Mouse (Mus musculus): ENCODE results near the gene Nme6. TPM values are rescaled to one million over a fixed set of nuclear protein-coding genes. Genes with fewer than 3 reads are reported as not detected.

Nme6 gene
- polyA plus RNA-seq, 1 experiment from 2014 or later, result 126 TPM

DNA sequence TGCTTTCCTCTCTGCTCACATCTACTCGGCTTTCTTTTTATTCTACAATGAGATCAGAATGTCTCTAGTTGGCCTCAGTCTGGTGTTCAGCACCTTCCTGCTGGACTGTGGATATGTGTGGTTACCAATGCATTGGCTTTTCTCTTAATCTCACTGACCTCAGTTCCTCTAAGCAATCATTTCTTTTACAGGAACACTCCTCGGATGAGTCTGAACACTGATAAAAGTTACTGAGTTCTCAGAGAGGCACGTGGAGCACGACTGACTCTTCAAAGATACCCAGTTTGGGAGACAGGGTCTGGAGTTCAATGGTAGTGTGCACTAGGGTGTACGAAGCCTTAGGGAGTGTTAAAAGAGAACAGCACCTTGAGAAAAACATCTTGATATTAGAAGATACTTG is 6.4 kb upstream of the Nme6 start:
- Histone ChIP-seq H3K27ac (replicated peaks) (no peak overlapping the region), H3K4me1 (no peaks in the 10 kb centered on the region), H3K27me3 (ENCODE audit: low read depth, poor library complexity, severe bottlenecking) (no peaks in the 10 kb centered on the region), H3K4me3 (no peak overlapping the region), H3K36me3 (peaks cover 21% of the 10 kb centered on the region), H3K9me3 (replicated peaks) (no peaks in the 10 kb centered on the region)
- no peak for DNase-seq (ENCODE audit: low spot score)
- 78% methylated on average over 5 of the region's 5 CpGs for WGBS

GRCm38 (mm10) chr9:109833088-109833412 is 501 bp downstream of the Nme6 start:
- peaks cover 15% of the 10 kb centered on the region for H3K4me1 ChIP-seq
- H3K27ac ChIP-seq (replicated peaks), result peak overlapping the region; percentile 87
- H3K4me3 ChIP-seq, result peak overlapping the region; percentile 62
- no peaks in the 10 kb centered on the region for H3K9me3 ChIP-seq (replicated peaks)
- DNase-seq (ENCODE audit: low spot score), result no peak
- H3K27me3 ChIP-seq (ENCODE audit: low read depth, poor library complexity, severe bottlenecking), result no peaks in the 10 kb centered on the region
- 13% methylated on average over 6 of the region's 6 CpGs for WGBS
- peaks cover 56% of the 10 kb centered on the region for H3K36me3 ChIP-seq

DNA sequence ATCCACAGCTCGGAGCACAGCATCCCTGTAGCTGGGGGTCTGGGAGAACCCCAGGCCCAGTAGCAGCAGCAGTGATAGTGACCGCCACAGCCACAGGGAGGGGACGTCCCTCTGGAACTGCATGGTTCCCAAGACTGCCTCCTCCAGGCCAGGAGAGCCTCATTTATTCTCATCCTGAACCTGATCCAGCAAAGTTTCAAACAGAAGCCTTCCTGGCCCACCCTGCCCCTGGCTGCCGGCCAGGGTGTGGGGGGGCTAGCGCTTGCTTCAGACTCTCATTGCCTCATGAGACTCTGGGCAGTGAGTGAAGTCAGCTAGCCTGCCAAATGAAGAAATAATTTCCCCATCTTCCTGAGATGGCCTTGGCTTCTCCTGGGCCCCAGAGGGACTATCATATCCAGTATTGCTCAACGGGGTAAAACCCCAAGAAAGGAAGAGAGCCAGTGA is 16.8 kb downstream of the Nme6 start, which contains the start of gene Camp:
Camp (minus strand) TSS at position 306 of the 447 bp plus-strand sequence.
- Histone ChIP-seq H3K27ac (replicated peaks) (no peak within 1 kb of the TSS), H3K27me3 (ENCODE audit: low read depth, poor library complexity, severe bottlenecking) (no peaks in the 10 kb centered on the region), H3K9me3 (replicated peaks) (no peaks in the 10 kb centered on the region), H3K4me1 (no peaks in the 10 kb centered on the region), H3K4me3 (no peak within 1 kb of the TSS), H3K36me3 (peaks cover 8% of the 10 kb centered on the region)
- DNase-seq (ENCODE audit: low spot score), result no peak
- 87% methylated on average over 6 of the region's 6 CpGs for WGBS

- Histone ChIP-seq H3K27ac (replicated peaks) (no peak overlapping the region), H3K4me3 (no peak overlapping the region), H3K4me1 (no peaks in the 10 kb centered on the region), H3K9me3 (replicated peaks) (no peaks in the 10 kb centered on the region), H3K36me3 (peaks cover 6% of the 10 kb centered on the region), H3K27me3 (ENCODE audit: low read depth, poor library complexity, severe bottlenecking) (no peaks in the 10 kb centered on the region)
- 88% methylated on average over 5 of the region's 5 CpGs for WGBS
- DNase-seq (ENCODE audit: low spot score), result no peak
Measured at GRCm38 (mm10) chr9:109850099-109850498, 17.6 kb downstream of the Nme6 start.

GRCm38 (mm10) chr9:109854341-109854740 is 21.8 kb downstream of the Nme6 start:
- DNase-seq (ENCODE audit: low spot score), result no peak
- 92% methylated on average over 2 of the region's 2 CpGs for WGBS
- Histone ChIP-seq H3K36me3 (no peaks in the 10 kb centered on the region), H3K27ac (replicated peaks) (no peak overlapping the region), H3K4me1 (0 out of 2 replicates have a peak, but pooled peaks cover 3% of the 10 kb centered on the region), H3K9me3 (replicated peaks) (no peaks in the 10 kb centered on the region), H3K4me3 (no peak overlapping the region), H3K27me3 (ENCODE audit: low read depth, poor library complexity, severe bottlenecking) (no peaks in the 10 kb centered on the region)

DNA sequence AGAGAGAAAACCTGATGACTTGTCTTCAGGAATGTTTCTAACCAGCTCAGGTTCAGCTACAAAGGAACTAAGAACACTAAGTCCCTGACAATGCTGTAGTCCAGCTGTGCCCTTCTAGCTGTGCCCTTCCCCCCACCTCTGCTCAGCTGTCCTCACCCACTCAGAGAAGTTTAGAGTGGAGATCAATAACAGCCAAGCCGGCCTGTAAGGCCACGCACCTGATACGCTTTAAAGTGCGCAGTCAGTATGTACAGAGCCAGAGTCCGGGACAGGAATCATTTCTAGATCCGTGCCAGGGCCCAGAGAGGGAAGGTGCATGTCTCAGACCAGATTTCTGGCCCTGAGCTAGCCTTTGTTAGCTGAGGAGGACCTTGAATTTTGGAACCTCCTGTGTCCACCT is 23.4 kb downstream of the Nme6 start:
- 83% methylated on average over 6 of the region's 6 CpGs for WGBS
- Histone ChIP-seq H3K4me1 (0 out of 2 replicates have a peak, but pooled peaks cover 3% of the 10 kb centered on the region), H3K27ac (replicated peaks) (no peak overlapping the region), H3K27me3 (ENCODE audit: low read depth, poor library complexity, severe bottlenecking) (no peaks in the 10 kb centered on the region), H3K4me3 (no peak overlapping the region), H3K36me3 (no peaks in the 10 kb centered on the region), H3K9me3 (replicated peaks) (no peaks in the 10 kb centered on the region)
- DNase-seq (ENCODE audit: low spot score), result no peak

- H3K27ac ChIP-seq (replicated peaks), result no peak overlapping the region
- WGBS, result 22% methylated on average over 20 of the region's 20 CpGs
- no peaks in the 10 kb centered on the region for H3K36me3 ChIP-seq
- 0 out of 2 replicates have a peak overlapping the region, but pooled peaks have one; percentile 18 for H3K4me3 ChIP-seq
- DNase-seq (ENCODE audit: low spot score), result peak; percentile 84
- H3K27me3 ChIP-seq (ENCODE audit: low read depth, poor library complexity, severe bottlenecking), result peaks cover 9% of the 10 kb centered on the region; the same call in 1 of the 2 replicates
- H3K4me1 ChIP-seq, result no peaks in the 10 kb centered on the region
- no peaks in the 10 kb centered on the region for H3K9me3 ChIP-seq (replicated peaks)
Measured at GRCm38 (mm10) chr9:109862397-109863044, 30.0 kb downstream of the Nme6 start.

DNA sequence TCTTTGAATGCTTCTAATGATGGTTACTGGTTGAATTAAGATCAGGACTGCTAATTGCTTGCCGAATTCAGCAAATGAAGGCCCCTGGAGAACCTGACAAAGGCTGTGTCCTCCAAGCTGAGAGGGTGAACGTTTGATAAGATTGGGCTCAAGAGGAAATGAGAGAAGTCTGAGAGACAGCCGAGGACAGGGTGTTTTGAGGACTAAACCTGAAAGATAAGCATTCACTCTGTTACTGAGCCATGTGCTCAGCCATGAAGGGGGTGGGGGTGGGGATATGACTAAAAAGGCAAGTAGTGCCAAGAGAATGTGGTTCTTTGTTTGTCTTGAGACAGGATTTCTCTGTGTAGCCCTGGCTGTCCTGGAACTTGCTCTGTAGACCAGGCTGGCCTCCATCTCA is 30.5 kb downstream of the Nme6 start:
- Histone ChIP-seq H3K27me3 (ENCODE audit: low read depth, poor library complexity, severe bottlenecking) (peaks cover 9% of the 10 kb centered on the region; the same call in 1 of the 2 replicates), H3K4me1 (no peaks in the 10 kb centered on the region), H3K4me3 (no peak overlapping the region), H3K27ac (replicated peaks) (no peak overlapping the region), H3K9me3 (replicated peaks) (no peaks in the 10 kb centered on the region), H3K36me3 (no peaks in the 10 kb centered on the region)
- no peak for DNase-seq (ENCODE audit: low spot score)
- WGBS, result 70% methylated on average over 3 of the region's 3 CpGs

DNA sequence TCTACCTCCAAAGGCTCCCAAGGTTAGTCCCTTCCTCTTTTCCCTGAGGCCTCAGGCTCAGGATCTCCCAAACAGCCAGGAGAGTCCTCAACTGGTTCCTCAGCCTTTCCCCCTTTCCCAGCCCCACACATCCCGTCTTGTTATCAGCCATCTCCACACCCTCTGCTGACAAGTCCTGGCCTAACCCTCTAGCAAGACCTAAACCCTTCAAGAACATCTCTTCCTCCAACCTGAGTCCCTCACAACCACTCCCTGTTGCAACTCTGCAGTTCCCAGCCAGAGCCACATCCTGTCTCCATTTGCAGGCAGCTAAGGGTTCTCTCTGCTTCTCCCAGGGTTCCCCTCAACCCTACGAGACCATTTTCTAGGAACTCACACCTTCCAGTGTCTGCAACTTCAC is 33.7 kb downstream of the Nme6 start:
- DNase-seq (ENCODE audit: low spot score), result no peak

DNA sequence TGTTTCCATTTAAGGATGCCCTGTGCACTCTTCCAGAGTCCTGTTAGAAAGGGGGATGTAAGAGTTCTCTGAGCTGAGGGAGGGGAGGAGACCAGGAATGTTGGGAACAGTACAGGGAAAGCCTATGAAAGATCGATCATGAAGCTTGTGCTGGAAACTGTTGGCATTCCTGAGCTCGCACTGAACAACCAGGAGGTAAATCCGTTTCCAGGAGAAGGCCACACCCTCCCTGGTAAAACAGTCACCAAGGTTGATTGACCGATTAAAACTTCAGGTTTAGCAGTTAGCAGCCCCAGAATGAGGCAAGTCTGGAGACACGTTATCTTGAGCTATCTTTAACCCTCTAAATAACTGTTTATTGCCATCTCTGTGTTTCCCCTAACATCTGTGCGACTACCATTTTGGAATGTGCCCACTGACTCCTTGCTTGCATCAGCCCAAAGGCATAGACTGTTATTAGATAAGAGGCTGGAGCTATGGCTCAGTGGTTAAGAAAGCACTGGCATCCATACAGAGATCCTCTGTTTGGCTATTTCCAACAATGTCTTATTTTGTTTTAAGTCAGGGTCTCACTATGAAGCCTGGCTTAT is 38.5 kb downstream of the Nme6 start:
- Histone ChIP-seq H3K9me3 (replicated peaks) (no peaks in the 10 kb centered on the region), H3K27me3 (ENCODE audit: low read depth, poor library complexity, severe bottlenecking) (no peaks in the 10 kb centered on the region), H3K36me3 (no peaks in the 10 kb centered on the region), H3K4me3 (no peak overlapping the region), H3K27ac (replicated peaks) (no peak overlapping the region), H3K4me1 (peaks cover 6% of the 10 kb centered on the region; the same call in 1 of the 2 replicates)
- 49% methylated on average over 6 of the region's 6 CpGs for WGBS
- DNase-seq (ENCODE audit: low spot score), result no peak

More for the DNA sequence above, 33.7 kb downstream of the Nme6 start:
- Histone ChIP-seq H3K9me3 (replicated peaks) (no peaks in the 10 kb centered on the region), H3K27me3 (ENCODE audit: low read depth, poor library complexity, severe bottlenecking) (peaks cover 9% of the 10 kb centered on the region; the same call in 1 of the 2 replicates), H3K4me1 (peaks cover 3% of the 10 kb centered on the region; the same call in 1 of the 2 replicates), H3K4me3 (no peak overlapping the region), H3K36me3 (no peaks in the 10 kb centered on the region), H3K27ac (replicated peaks) (no peak overlapping the region)
- 70% methylated on average over 2 of the region's 2 CpGs for WGBS

- H3K27ac ChIP-seq (replicated peaks), result peak within 1 kb of the TSS; percentile 96
- peak within 1 kb of the TSS; percentile 99 for H3K4me3 ChIP-seq
- peaks cover 27% of the 10 kb centered on the region for H3K4me1 ChIP-seq
- no peaks in the 10 kb centered on the region for H3K27me3 ChIP-seq (ENCODE audit: low read depth, poor library complexity, severe bottlenecking)
- peak; percentile 98 for DNase-seq (ENCODE audit: low spot score)
- peaks cover 30% of the 10 kb centered on the region for H3K36me3 ChIP-seq
- 7% methylated on average over 33 of the region's 33 CpGs for WGBS
- no peaks in the 10 kb centered on the region for H3K9me3 ChIP-seq (replicated peaks)
Measured at GRCm38 (mm10) chr9:109874797-109875691, 42.5 kb downstream of the Nme6 start, which contains the start of gene Cdc25a. TSS of gene Cdc25a (plus strand) at chr9:109875579.

GRCm38 (mm10) chr9:109875695-109876601 is 43.4 kb downstream of the Nme6 start:
- Histone ChIP-seq H3K27me3 (ENCODE audit: low read depth, poor library complexity, severe bottlenecking) (no peaks in the 10 kb centered on the region), H3K27ac (replicated peaks) (peak overlapping the region; percentile 96), H3K4me1 (peaks cover 24% of the 10 kb centered on the region), H3K9me3 (replicated peaks) (no peaks in the 10 kb centered on the region), H3K4me3 (peak overlapping the region; percentile 99), H3K36me3 (peaks cover 39% of the 10 kb centered on the region)
- WGBS, result under 1% methylated on average over 75 of the region's 76 CpGs
- no peak for DNase-seq (ENCODE audit: low spot score)

Data from midbrain, embryonic 10.5 days (tissue).